Mouse (Mus musculus): Measurements from ENCODE around the gene Vps37c. TPM values are rescaled to one million over a fixed set of nuclear protein-coding genes. Genes with fewer than 3 reads are reported as not detected.

Vps37c gene
- polyA plus RNA-seq, 1 experiment: 29.5 TPM

DNA sequence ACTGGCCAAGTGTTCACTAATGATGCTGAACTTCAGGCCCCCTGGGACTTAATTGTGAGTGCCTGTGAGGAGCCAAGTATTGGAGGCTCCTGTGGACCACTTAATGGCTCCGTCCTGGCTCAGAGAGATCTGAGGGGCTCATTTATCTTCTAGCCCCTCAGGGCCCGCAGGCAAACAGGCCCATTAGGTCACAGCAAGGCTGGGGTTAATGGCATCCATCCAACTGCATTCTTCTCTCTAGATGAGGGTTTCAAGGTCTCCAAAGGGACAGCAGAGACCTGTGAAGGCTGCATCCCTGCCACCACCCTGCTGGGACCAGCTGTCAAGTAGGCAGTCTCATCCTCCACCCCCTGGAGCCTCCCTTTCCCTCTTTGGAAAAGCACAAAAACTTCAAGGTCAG lies 31.2 kb downstream of the Vps37c start:
- 89% methylated on average over 2 of the region's 2 CpGs for WGBS
- Histone ChIP-seq H3K4me3 (replicated peaks; ENCODE audit: control insufficient read depth, low read depth, low read length) (no peak overlapping the region), H3K4me1 (ENCODE audit: control insufficient read depth, insufficient read depth, low read length) (no peaks in the 10 kb centered on the region), H3K27ac (ENCODE audit: control insufficient read depth, insufficient read depth, low read depth, low read length, poor library complexity) (no peak overlapping the region)
- TF ChIP-seq POLR2A (IDR thresholded peaks at IDR 0.05; ENCODE audit: borderline replicate concordance, control insufficient read depth, low read depth, low read length) (no peak), CTCF (IDR thresholded peaks at IDR 0.05; ENCODE audit: control insufficient read depth, insufficient read depth, low read length) (no peak)

DNA sequence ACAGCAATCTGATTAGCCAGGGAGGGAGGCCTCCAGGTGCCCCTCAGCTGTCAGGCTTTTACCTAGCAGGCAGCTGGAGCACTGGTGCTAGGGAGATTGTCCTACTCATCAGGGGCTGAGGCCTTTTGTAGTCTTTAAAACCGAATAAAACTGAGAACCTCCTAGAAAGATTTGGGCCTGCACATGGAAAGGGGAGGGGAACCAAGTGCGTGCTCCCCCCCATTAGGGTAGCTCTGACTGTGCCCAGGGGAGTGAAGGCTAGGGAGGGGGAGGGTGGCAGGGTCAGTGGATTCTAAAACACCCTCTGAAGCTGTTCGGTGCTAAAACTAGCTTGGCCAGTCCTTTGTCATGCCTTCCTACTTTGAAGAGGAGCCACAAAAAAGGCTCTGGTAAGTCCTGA lies 32.0 kb downstream of the Vps37c start:
- no peak overlapping the region for H3K27ac ChIP-seq (ENCODE audit: control insufficient read depth, insufficient read depth, low read depth, low read length, poor library complexity)
- H3K4me3 ChIP-seq (replicated peaks; ENCODE audit: control insufficient read depth, low read depth, low read length): no peak overlapping the region
- H3K4me1 ChIP-seq (ENCODE audit: control insufficient read depth, insufficient read depth, low read length): no peaks in the 10 kb centered on the region
- WGBS: 34% methylated on average over 3 of the region's 3 CpGs
- TF ChIP-seq POLR2A (IDR thresholded peaks at IDR 0.05; ENCODE audit: borderline replicate concordance, control insufficient read depth, low read depth, low read length) (no peak), CTCF (IDR thresholded peaks at IDR 0.05; ENCODE audit: control insufficient read depth, insufficient read depth, low read length) (no peak)

DNA sequence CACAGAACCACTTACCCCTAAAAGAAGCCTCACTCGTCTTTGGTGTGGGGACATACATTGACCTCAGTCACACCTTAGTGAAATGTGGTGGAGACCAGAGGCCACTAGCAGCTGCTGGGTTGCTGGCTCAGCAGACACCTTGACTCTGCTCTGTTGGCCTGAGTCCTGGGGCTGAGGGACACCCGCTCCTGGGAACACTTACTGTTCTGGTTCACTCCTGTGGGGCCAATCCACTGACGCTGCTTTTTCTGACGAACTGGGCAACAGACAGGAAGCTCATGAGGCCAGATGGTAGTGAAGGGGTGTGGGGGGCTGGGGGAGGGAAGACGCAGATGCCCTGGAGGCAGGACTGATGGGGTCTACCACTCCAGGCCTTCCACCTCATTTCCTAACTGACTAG lies 32.5 kb downstream of the Vps37c start:
- no peak for TF ChIP-seq POLR2A (IDR thresholded peaks at IDR 0.05; ENCODE audit: borderline replicate concordance, control insufficient read depth, low read depth, low read length)
- TF ChIP-seq CTCF (IDR thresholded peaks at IDR 0.05; ENCODE audit: control insufficient read depth, insufficient read depth, low read length): no peak

DNA sequence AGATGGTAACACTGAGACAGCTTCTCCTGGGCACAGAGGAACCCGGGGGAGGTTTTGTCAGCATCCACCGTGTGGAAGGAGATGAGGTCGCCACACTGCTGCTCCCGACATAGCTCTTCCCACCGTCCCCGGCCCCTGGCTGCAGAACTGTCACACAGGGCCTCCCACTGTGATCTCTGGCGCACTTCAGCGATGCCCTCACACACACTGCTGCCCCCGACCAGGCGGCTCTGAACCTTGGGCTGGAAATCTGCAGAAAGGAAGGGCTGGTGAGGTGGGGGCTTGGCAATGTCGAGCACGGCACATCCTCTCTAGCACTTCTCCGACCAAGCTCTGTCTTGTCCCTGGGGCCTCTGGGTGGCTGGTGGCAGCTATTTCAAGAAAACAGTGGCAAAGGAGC lies 34.5 kb downstream of the Vps37c start:
- H3K4me3 ChIP-seq (replicated peaks; ENCODE audit: control insufficient read depth, low read depth, low read length): no peak overlapping the region
- no peak overlapping the region for H3K27ac ChIP-seq (ENCODE audit: control insufficient read depth, insufficient read depth, low read depth, low read length, poor library complexity)
- WGBS: 61% methylated on average over 13 of the region's 13 CpGs
- H3K4me1 ChIP-seq (ENCODE audit: control insufficient read depth, insufficient read depth, low read length): no peaks in the 10 kb centered on the region
- no peak for TF ChIP-seq CTCF (IDR thresholded peaks at IDR 0.05; ENCODE audit: control insufficient read depth, insufficient read depth, low read length)
- TF ChIP-seq POLR2A (IDR thresholded peaks at IDR 0.05; ENCODE audit: borderline replicate concordance, control insufficient read depth, low read depth, low read length): no peak

More for the DNA sequence above, 32.5 kb downstream of the Vps37c start:
- Histone ChIP-seq H3K4me3 (replicated peaks; ENCODE audit: control insufficient read depth, low read depth, low read length) (no peak overlapping the region), H3K4me1 (ENCODE audit: control insufficient read depth, insufficient read depth, low read length) (no peaks in the 10 kb centered on the region), H3K27ac (ENCODE audit: control insufficient read depth, insufficient read depth, low read depth, low read length, poor library complexity) (no peak overlapping the region)
- 6% methylated on average over 5 of the region's 5 CpGs for WGBS

DNA sequence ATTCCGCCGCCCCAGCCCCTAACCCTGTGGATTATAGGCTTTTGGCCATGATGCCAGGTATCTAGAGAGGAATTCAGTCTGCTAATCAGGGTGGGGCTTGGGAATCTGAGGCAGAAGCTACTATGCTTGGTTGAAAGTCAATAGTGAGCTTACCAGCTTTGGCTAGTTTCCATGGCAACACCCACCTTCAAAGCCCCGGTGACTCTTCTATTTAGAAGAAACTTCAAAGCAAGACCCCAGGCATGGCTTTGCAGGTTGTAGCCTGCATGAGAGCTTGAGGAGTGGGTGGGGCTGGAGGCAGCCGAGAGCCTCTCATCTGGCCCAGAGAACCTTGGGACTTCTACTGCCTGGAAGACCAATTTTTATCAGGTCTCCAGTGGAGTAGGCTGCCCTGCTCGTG lies 35.1 kb downstream of the Vps37c start:
- no peak overlapping the region for H3K4me3 ChIP-seq (replicated peaks; ENCODE audit: control insufficient read depth, low read depth, low read length)
- H3K27ac ChIP-seq (ENCODE audit: control insufficient read depth, insufficient read depth, low read depth, low read length, poor library complexity): no peak overlapping the region
- no peaks in the 10 kb centered on the region for H3K4me1 ChIP-seq (ENCODE audit: control insufficient read depth, insufficient read depth, low read length)
- TF ChIP-seq CTCF (IDR thresholded peaks at IDR 0.05; ENCODE audit: control insufficient read depth, insufficient read depth, low read length) (no peak), POLR2A (IDR thresholded peaks at IDR 0.05; ENCODE audit: borderline replicate concordance, control insufficient read depth, low read depth, low read length) (no peak)
- WGBS: 76% methylated on average over 5 of the region's 5 CpGs

DNA sequence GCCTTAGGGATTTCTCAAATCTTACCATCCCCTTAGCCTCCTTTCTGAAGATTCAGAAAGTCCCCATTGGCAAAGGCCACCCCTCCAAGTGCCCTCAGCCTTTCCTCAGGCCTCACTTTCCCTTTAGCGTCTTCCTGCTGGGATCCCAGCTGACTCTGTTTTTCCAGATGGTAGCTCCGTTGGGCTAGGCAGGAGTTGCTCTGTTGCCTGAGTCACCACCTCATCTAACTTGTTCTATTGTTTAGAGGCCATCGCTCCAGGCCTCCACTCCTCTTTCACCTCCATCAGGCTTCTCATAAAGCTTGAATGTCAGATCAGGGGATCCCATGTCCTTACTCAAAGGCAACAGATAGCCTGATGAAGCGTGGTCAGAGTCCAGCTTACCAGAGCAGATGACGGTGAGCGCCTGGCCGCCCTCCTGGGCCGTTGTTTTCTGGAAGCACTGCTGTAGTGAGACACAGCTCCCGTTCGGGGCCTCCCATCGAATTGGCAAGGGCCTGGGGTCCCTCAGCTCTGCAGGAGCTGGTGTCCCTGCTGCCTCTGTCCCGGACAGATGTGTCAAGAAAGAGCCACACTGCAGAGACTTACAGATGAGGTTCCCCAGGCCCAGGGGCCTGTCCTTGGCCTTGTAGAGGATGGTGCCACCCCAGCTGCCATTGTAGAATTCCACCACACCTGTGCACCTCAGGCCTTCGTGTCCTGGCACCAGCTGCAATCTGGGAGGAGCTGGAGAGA lies 36.3 kb downstream of the Vps37c start:
- H3K27ac ChIP-seq (ENCODE audit: control insufficient read depth, insufficient read depth, low read depth, low read length, poor library complexity): no peak overlapping the region
- no peaks in the 10 kb centered on the region for H3K4me1 ChIP-seq (ENCODE audit: control insufficient read depth, insufficient read depth, low read length)
- TF ChIP-seq POLR2A (IDR thresholded peaks at IDR 0.05; ENCODE audit: borderline replicate concordance, control insufficient read depth, low read depth, low read length) (no peak), CTCF (IDR thresholded peaks at IDR 0.05; ENCODE audit: control insufficient read depth, insufficient read depth, low read length) (no peak)
- 85% methylated on average over 13 of the region's 13 CpGs for WGBS
- H3K4me3 ChIP-seq (replicated peaks; ENCODE audit: control insufficient read depth, low read depth, low read length): no peak overlapping the region

DNA sequence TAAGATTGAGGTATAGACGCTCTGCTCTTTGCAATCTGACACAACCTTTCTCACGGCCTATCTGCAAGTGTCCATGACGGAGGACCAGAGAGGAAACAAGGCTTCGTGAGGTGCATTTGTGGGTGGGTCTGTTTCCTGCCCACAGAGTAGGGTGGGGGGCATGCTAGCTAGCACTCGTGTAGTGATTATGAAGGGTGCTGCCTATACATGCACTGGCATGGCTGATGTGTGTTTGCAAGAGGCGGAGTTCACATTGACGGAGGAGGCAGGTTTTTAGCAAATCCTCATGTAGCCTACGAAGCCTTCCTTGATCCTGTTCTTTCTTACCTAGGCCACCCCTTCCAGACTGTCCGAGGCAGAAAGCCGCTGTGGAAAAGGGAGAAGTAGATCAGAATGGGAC lies 41.4 kb downstream of the Vps37c start:
- no peak for TF ChIP-seq CTCF (IDR thresholded peaks at IDR 0.05; ENCODE audit: control insufficient read depth, insufficient read depth, low read length)
- TF ChIP-seq POLR2A (IDR thresholded peaks at IDR 0.05; ENCODE audit: borderline replicate concordance, control insufficient read depth, low read depth, low read length): no peak
- Histone ChIP-seq H3K4me3 (replicated peaks; ENCODE audit: control insufficient read depth, low read depth, low read length) (no peak overlapping the region), H3K27ac (ENCODE audit: control insufficient read depth, insufficient read depth, low read depth, low read length, poor library complexity) (no peak overlapping the region), H3K4me1 (ENCODE audit: control insufficient read depth, insufficient read depth, low read length) (no peaks in the 10 kb centered on the region)
- WGBS: 54% methylated on average over 10 of the region's 10 CpGs

DNA sequence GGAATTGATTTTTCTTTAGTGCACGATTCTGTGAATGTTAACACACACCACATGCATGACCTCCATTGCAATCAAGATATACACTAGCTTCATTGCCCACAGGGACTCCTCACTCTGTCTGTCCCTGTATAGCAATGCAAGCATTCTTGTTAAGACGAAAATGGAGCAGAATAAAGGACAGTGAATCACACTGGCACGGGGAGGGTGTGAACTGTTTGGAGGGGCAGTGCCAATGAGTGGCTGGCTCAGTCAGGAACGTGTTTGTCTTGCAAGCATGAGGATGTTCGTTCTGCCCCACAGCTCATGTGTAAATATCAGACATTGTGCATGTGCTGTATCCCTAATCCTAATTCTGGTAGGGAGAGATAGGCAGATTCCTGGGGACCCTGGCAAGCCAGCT lies 41.9 kb downstream of the Vps37c start:
- no peak overlapping the region for H3K4me3 ChIP-seq (replicated peaks; ENCODE audit: control insufficient read depth, low read depth, low read length)
- TF ChIP-seq POLR2A (IDR thresholded peaks at IDR 0.05; ENCODE audit: borderline replicate concordance, control insufficient read depth, low read depth, low read length) (no peak), CTCF (IDR thresholded peaks at IDR 0.05; ENCODE audit: control insufficient read depth, insufficient read depth, low read length) (no peak)
- WGBS: 73% methylated on average over 5 of the region's 5 CpGs

DNA sequence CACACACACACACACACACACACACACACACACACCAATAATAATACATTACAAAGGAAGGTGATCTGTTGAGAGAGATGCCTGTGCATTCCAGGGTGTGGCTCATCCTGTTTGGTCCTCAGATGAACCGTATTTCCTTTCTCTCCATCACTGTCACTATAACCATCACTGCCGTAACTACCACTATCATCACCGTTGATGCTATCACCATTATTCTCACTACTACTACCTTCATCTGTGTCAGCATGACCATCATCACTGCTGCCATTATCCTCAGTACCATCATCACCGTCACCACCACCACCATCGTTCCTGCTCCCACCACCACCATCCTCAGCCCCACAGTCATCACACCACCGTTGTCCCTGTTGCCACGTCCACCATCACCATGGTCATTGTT lies 43.4 kb downstream of the Vps37c start:
- Histone ChIP-seq H3K27ac (ENCODE audit: control insufficient read depth, insufficient read depth, low read depth, low read length, poor library complexity) (no peak overlapping the region), H3K4me1 (ENCODE audit: control insufficient read depth, insufficient read depth, low read length) (no peaks in the 10 kb centered on the region), H3K4me3 (replicated peaks; ENCODE audit: control insufficient read depth, low read depth, low read length) (no peak overlapping the region)
- WGBS: 92% methylated on average over 7 of the region's 7 CpGs
- TF ChIP-seq CTCF (IDR thresholded peaks at IDR 0.05; ENCODE audit: control insufficient read depth, insufficient read depth, low read length) (no peak), POLR2A (IDR thresholded peaks at IDR 0.05; ENCODE audit: borderline replicate concordance, control insufficient read depth, low read depth, low read length) (no peak)

More for the DNA sequence above, 41.9 kb downstream of the Vps37c start:
- Histone ChIP-seq H3K4me1 (ENCODE audit: control insufficient read depth, insufficient read depth, low read length) (no peaks in the 10 kb centered on the region), H3K27ac (ENCODE audit: control insufficient read depth, insufficient read depth, low read depth, low read length, poor library complexity) (no peak overlapping the region)

Data from bone marrow, adult 2 months (tissue).